Mouse (Mus musculus): ENCODE measurements around the gene Tcf7l2. TPM values are rescaled to one million over a fixed set of nuclear protein-coding genes. Genes with fewer than 3 reads are reported as not detected.

Tcf7l2 gene
- polyA plus RNA-seq, 1 experiment, result 10.9 TPM

GRCm38 (mm10) chr19:55744576-55745191 is 3.1 kb downstream of the Tcf7l2 start:
- TF ChIP-seq GATA1 (IDR thresholded peaks at IDR 0.05; ENCODE audit: low read length), result no peak

GRCm38 (mm10) chr19:55745192-55745578 is 3.6 kb downstream of the Tcf7l2 start:
- TF ChIP-seq GATA1 (IDR thresholded peaks at IDR 0.05; ENCODE audit: low read length), result no peak

GRCm38 (mm10) chr19:55746241-55746640 is 4.6 kb downstream of the Tcf7l2 start:
- TF ChIP-seq GATA1 (IDR thresholded peaks at IDR 0.05; ENCODE audit: low read length), result no peak

GRCm38 (mm10) chr19:55747237-55747925 is 5.8 kb downstream of the Tcf7l2 start:
- no peak for TF ChIP-seq GATA1 (IDR thresholded peaks at IDR 0.05; ENCODE audit: low read length)

GRCm38 (mm10) chr19:55747926-55748291 is 6.3 kb downstream of the Tcf7l2 start:
- no peak for TF ChIP-seq GATA1 (IDR thresholded peaks at IDR 0.05; ENCODE audit: low read length)

GRCm38 (mm10) chr19:55748801-55749200 is 7.2 kb downstream of the Tcf7l2 start:
- no peak for TF ChIP-seq GATA1 (IDR thresholded peaks at IDR 0.05; ENCODE audit: low read length)

- no peak for TF ChIP-seq GATA1 (IDR thresholded peaks at IDR 0.05; ENCODE audit: low read length)
These were observed 7.9 kb downstream of the Tcf7l2 start for GRCm38 (mm10) chr19:55749532-55749931.

GRCm38 (mm10) chr19:55750048-55750447 is 8.4 kb downstream of the Tcf7l2 start:
- TF ChIP-seq GATA1 (IDR thresholded peaks at IDR 0.05; ENCODE audit: low read length), result no peak

GRCm38 (mm10) chr19:55750465-55750864 is 8.8 kb downstream of the Tcf7l2 start:
- no peak for TF ChIP-seq GATA1 (IDR thresholded peaks at IDR 0.05; ENCODE audit: low read length)

- TF ChIP-seq GATA1 (IDR thresholded peaks at IDR 0.05; ENCODE audit: low read length), result no peak
These were observed 11.2 kb downstream of the Tcf7l2 start for GRCm38 (mm10) chr19:55752861-55753260.

GRCm38 (mm10) chr19:55754303-55754702 is 12.7 kb downstream of the Tcf7l2 start:
- TF ChIP-seq GATA1 (IDR thresholded peaks at IDR 0.05; ENCODE audit: low read length), result no peak

- TF ChIP-seq GATA1 (IDR thresholded peaks at IDR 0.05; ENCODE audit: low read length), result no peak
These were observed 13.8 kb downstream of the Tcf7l2 start for GRCm38 (mm10) chr19:55755462-55755861.

- no peak for TF ChIP-seq GATA1 (IDR thresholded peaks at IDR 0.05; ENCODE audit: low read length)
These were observed 15.1 kb downstream of the Tcf7l2 start for GRCm38 (mm10) chr19:55756707-55757106.

GRCm38 (mm10) chr19:55757403-55757802 is 15.8 kb downstream of the Tcf7l2 start:
- no peak for TF ChIP-seq GATA1 (IDR thresholded peaks at IDR 0.05; ENCODE audit: low read length)

GRCm38 (mm10) chr19:55758158-55758557 is 16.5 kb downstream of the Tcf7l2 start:
- TF ChIP-seq GATA1 (IDR thresholded peaks at IDR 0.05; ENCODE audit: low read length), result no peak

- no peak for TF ChIP-seq GATA1 (IDR thresholded peaks at IDR 0.05; ENCODE audit: low read length)
These were observed 17.4 kb downstream of the Tcf7l2 start for GRCm38 (mm10) chr19:55759006-55759405.

GRCm38 (mm10) chr19:55761086-55761485 is 19.5 kb downstream of the Tcf7l2 start:
- TF ChIP-seq GATA1 (IDR thresholded peaks at IDR 0.05; ENCODE audit: low read length), result no peak

Data from G1E-ER4 (cell line).